ENCODE assay signal across 21 mouse cellular contexts in genomic region chr11:118890474-118890873, GRCm38 (mm10). TPM values are rescaled to one million over a fixed set of nuclear protein-coding genes. Genes with fewer than 3 reads are reported as not detected.
A peak's percentile ranks its signal among the peaks of the same experiment; 100 is the strongest.
DNase-seq lines count a peak whose midpoint lies in the region; ATAC-seq lines count a peak whose summit lies in the region.
"Had no signal": no experiment of that assay in that cellular context is flagged by ENCODE, and none has a peak within 500 bp of the region (broad histone marks: within the 10 kb centered on the region; RNA-seq: fewer than 3 reads in every experiment).

No protein-coding gene starts in this region.

- DNase-seq in cerebellum, adult 9-10 months, result peak; percentile 58
- DNase-seq in retina, embryonic 14.5 days (ENCODE audit: low spot score), result no peak
- no peak for DNase-seq in embryo, embryonic 11 days
- DNase-seq: adrenal gland, postnatal 36 days; gastrocnemius, postnatal 10 days; heart, adult 11 months; heart, postnatal 14 days; kidney, adult 2 months; kidney, postnatal 14 days; right cerebral cortex, postnatal 14 days; spleen, adult 18-20 months had no signal

- peaks cover 11% of the 10 kb centered on the region for H3K4me1 ChIP-seq in hindbrain, embryonic 12.5 days
- H3K4me1 ChIP-seq in hindbrain, embryonic 16.5 days (ENCODE audit: control insufficient read depth, insufficient read depth, low read depth, low read length), result peaks cover 18% of the 10 kb centered on the region
- H3K4me1 ChIP-seq in midbrain, embryonic 16.5 days (ENCODE audit: control insufficient read depth, insufficient read depth, low read length), result peaks cover 15% of the 10 kb centered on the region
- H3K4me1 ChIP-seq: heart, embryonic 12.5 days; limb, embryonic 13.5 days had no signal

- no peaks in the 10 kb centered on the region for H3K9me3 ChIP-seq in hindbrain, embryonic 12.5 days (replicated peaks)
- no peaks in the 10 kb centered on the region for H3K9me3 ChIP-seq in hindbrain, embryonic 16.5 days (ENCODE audit: control insufficient read depth, low read length)
- no peaks in the 10 kb centered on the region for H3K9me3 ChIP-seq in midbrain, embryonic 16.5 days (replicated peaks; ENCODE audit: control insufficient read depth, low read length, poor library complexity, severe bottlenecking)
- H3K9me3 ChIP-seq: heart, embryonic 12.5 days; limb, embryonic 13.5 days; midbrain, embryonic 12.5 days had no signal

- no peak overlapping the region for H3K4me2 ChIP-seq in hindbrain, embryonic 12.5 days (replicated peaks)
- H3K4me2 ChIP-seq in hindbrain, embryonic 16.5 days (ENCODE audit: low read length), result 0 out of 2 replicates have a peak overlapping the region, but pooled peaks have one; percentile 12
- no peak overlapping the region for H3K4me2 ChIP-seq in midbrain, embryonic 16.5 days (ENCODE audit: low read length)
- H3K4me2 ChIP-seq: heart, embryonic 12.5 days; limb, embryonic 13.5 days; midbrain, embryonic 12.5 days had no signal

- H3K27me3 ChIP-seq in hindbrain, embryonic 12.5 days, result no peaks in the 10 kb centered on the region
- H3K27me3 ChIP-seq in hindbrain, embryonic 16.5 days (replicated peaks; ENCODE audit: control insufficient read depth, insufficient read depth, low read length), result no peaks in the 10 kb centered on the region
- H3K27me3 ChIP-seq in midbrain, embryonic 16.5 days (ENCODE audit: control insufficient read depth, insufficient read depth, low read depth, low read length), result no peaks in the 10 kb centered on the region

- no peak overlapping the region for H3K9ac ChIP-seq in hindbrain, embryonic 12.5 days
- no peak overlapping the region for H3K9ac ChIP-seq in hindbrain, embryonic 16.5 days (ENCODE audit: low read depth, low read length)
- H3K9ac ChIP-seq in midbrain, embryonic 16.5 days (ENCODE audit: low read depth, low read length), result no peak overlapping the region
- H3K9ac ChIP-seq: heart, embryonic 12.5 days; limb, embryonic 13.5 days; liver, embryonic 14.5 days; midbrain, embryonic 12.5 days had no signal

- WGBS in hindbrain, embryonic 12.5 days, result 65% methylated on average over 5 of the region's 5 CpGs
- WGBS in hindbrain, embryonic 16.5 days, result 56% methylated on average over 5 of the region's 5 CpGs
- 59% methylated on average over 5 of the region's 5 CpGs for WGBS in midbrain, embryonic 16.5 days

- peak overlapping the region; percentile 70 for H3K27ac ChIP-seq in hindbrain, embryonic 12.5 days
- no peak overlapping the region; the same call in 1 of the 2 replicates for H3K27ac ChIP-seq in hindbrain, embryonic 16.5 days (ENCODE audit: low read depth, low read length)
- peak overlapping the region; percentile 61 for H3K27ac ChIP-seq in midbrain, embryonic 16.5 days (ENCODE audit: low read length)
- H3K27ac ChIP-seq: limb, embryonic 13.5 days; liver, embryonic 14.5 days; macrophage had no signal

- H3K36me3 ChIP-seq in hindbrain, embryonic 12.5 days, result no peaks in the 10 kb centered on the region
- H3K36me3 ChIP-seq in hindbrain, embryonic 16.5 days (ENCODE audit: control insufficient read depth, insufficient read depth, low read length), result no peaks in the 10 kb centered on the region
- H3K36me3 ChIP-seq in midbrain, embryonic 16.5 days (ENCODE audit: control insufficient read depth, insufficient read depth, low read length), result no peaks in the 10 kb centered on the region
- H3K36me3 ChIP-seq: heart, embryonic 12.5 days; limb, embryonic 13.5 days; midbrain, embryonic 12.5 days had no signal

- no peak for ATAC-seq in cerebellum, adult (ENCODE audit: insufficient number of reproducible peaks, low FRiP score, low TSS enrichment)
- ATAC-seq in hindbrain, embryonic 12.5 days (ENCODE audit: low FRiP score), result peak; percentile 17; the same call in 1 of the 2 replicates
- 0 out of 2 replicates have a peak, but pooled peaks have one; percentile 18 for ATAC-seq in hindbrain, embryonic 16.5 days
- peak; percentile 23; the same call in 1 of the 2 replicates for ATAC-seq in midbrain, embryonic 16.5 days
- ATAC-seq: inflammation-experienced regulatory T-cells, adult 6 months had no signal

- no peak overlapping the region for H3K4me3 ChIP-seq in hindbrain, embryonic 12.5 days
- no peak overlapping the region for H3K4me3 ChIP-seq in hindbrain, embryonic 16.5 days (ENCODE audit: low read length)
- no peak overlapping the region for H3K4me3 ChIP-seq in midbrain, embryonic 16.5 days (ENCODE audit: low read depth, low read length)
- H3K4me3 ChIP-seq: heart, embryonic 12.5 days; limb, embryonic 13.5 days; midbrain, embryonic 12.5 days had no signal

RNA-seq across cellular contexts. Expression of gene Rbfox3, which starts 20.9 kb away (rescaled TPM):
- 26.5 and 33.6 TPM in 2 replicates for polyA plus RNA-seq in hindbrain, embryonic 12.5 days (2016; fragmentation: Nextera tagmentation; extraction: Ambion mirVana)
- polyA plus RNA-seq in hindbrain, embryonic 16.5 days (2015; fragmentation: Nextera tagmentation; extraction: Ambion mirVana), result 68.4 and 69.4 TPM in 2 replicates
- 49.1 and 54.9 TPM in 2 replicates for polyA plus RNA-seq in midbrain, embryonic 16.5 days (2015; fragmentation: Nextera tagmentation; extraction: Ambion mirVana)
- polyA plus RNA-seq: macrophage had no signal
